Mouse (Mus musculus): ENCODE results near the gene Arhgef39.

GRCm38 (mm10) chr4:43448554-43448953 is 50.9 kb downstream of the Arhgef39 start:
- TF ChIP-seq POLR2A (IDR thresholded peaks at IDR 0.05; ENCODE audit: low read depth, low read length) (no peak), CTCF (IDR thresholded peaks at IDR 0.05; ENCODE audit: extremely low read depth, insufficient read depth, insufficient read length, insufficient replicate concordance) (no peak)
